Mouse (Mus musculus) heart, postnatal 0 days (tissue): ENCODE data around the gene Grin2a. TPM values are rescaled to one million over a fixed set of nuclear protein-coding genes. Genes with fewer than 3 reads are reported as not detected.

Experiments used
- ATAC-seq: fragments of 200-750 bp; cut with Nextera tagmentation; 2 replicates; pipeline ENCODE4 v1.8.0; 2017; ENCODE audit warnings: low read depth, moderate number of reproducible peaks, moderate library complexity; ENCODE audit not compliant: insufficient read depth
- DNase-seq: peaks from one replicate; pipeline ENCODE4 v3.0.0-alpha.2; 2016; ENCODE audit warnings: low spot score
- H3K27ac ChIP-seq: fragments of 300-500 bp; sonication (generic); 2 replicates; pipeline ENCODE4 v1.5.1; 2014; ENCODE audit warnings: low read depth, mild to moderate bottlenecking
- H3K27me3 ChIP-seq: fragments of 300-500 bp; sonication (generic); 2 replicates; pipeline ENCODE4 v1.6.1; 2014; ENCODE audit warnings: low read length, mixed read lengths; ENCODE audit not compliant: control insufficient read depth, insufficient read depth
- H3K36me3 ChIP-seq: fragments of 300-500 bp; sonication (generic); replicated peaks from 2 replicates; pipeline ENCODE4 v1.6.1; 2014; ENCODE audit warnings: low read length, mixed read lengths; ENCODE audit not compliant: control insufficient read depth, insufficient read depth
- H3K4me1 ChIP-seq: fragments of 300-500 bp; sonication (generic); 2 replicates; pipeline ENCODE4 v1.6.1; 2014; ENCODE audit warnings: antibody characterized with exemption; ENCODE audit not compliant: control insufficient read depth, insufficient read depth
- H3K4me2 ChIP-seq: fragments of 300-500 bp; sonication (generic); 2 replicates; pipeline ENCODE4 v1.6.1; 2014; ENCODE audit warnings: low read depth, mild to moderate bottlenecking, low read length, moderate library complexity
- H3K4me3 ChIP-seq: fragments of 300-500 bp; sonication (generic); 2 replicates; pipeline ENCODE4 v1.5.1; 2014; ENCODE audit warnings: low read depth, low read length
- H3K9ac ChIP-seq: fragments of 300-500 bp; sonication (generic); replicated peaks from 2 replicates; pipeline ENCODE4 v1.6.1; 2014; ENCODE audit warnings: low read depth, low read length, mixed read lengths
- H3K9me3 ChIP-seq: fragments of 300-500 bp; sonication (generic); replicated peaks from 2 replicates; pipeline ENCODE4 v1.6.1; 2016; ENCODE audit warnings: low read length; ENCODE audit not compliant: control insufficient read depth
- CTCF ChIP-seq: IDR thresholded peaks from 2 replicates; pipeline ENCODE4 v1.5.1; 2016; ENCODE audit warnings: antibody characterized with exemption, control low read depth, low read depth
- EP300 ChIP-seq: IDR thresholded peaks from 2 replicates; pipeline ENCODE4 v1.6.1; 2016; ENCODE audit warnings: antibody characterized with exemption, low read depth
- WGBS: fragments of 180-500 bp; shearing (Covaris S2); extraction: QIAGEN DNeasy Blood & Tissue Kit; methylation state at CpG from one replicate; pipeline ENCODE4 v1.1.7; 2014; 5-methylcytosine and 5-hydroxymethylcytosine counted together
- polyA plus RNA-seq: library from polyadenylated mRNA; unstranded; fragments of >200 nt; fragmentation: Nextera tagmentation; extraction: Ambion mirVana; gene quantifications from 2 replicates; pipeline ENCODE4 v1.2.1, GENCODE M21; 2015
- total RNA-seq: library from RNA; depleted of rRNA; stranded (reverse); fragments of >200 nt; gene quantifications from 2 replicates; pipeline ENCODE4 v1.2.3, GENCODE M21; 2014; ENCODE audit warnings: low replicate concordance

Gene Grin2a
- total and polyA plus RNA-seq, 2 experiments from 2014 or later, result 0.15 to 0.38 TPM

DNA sequence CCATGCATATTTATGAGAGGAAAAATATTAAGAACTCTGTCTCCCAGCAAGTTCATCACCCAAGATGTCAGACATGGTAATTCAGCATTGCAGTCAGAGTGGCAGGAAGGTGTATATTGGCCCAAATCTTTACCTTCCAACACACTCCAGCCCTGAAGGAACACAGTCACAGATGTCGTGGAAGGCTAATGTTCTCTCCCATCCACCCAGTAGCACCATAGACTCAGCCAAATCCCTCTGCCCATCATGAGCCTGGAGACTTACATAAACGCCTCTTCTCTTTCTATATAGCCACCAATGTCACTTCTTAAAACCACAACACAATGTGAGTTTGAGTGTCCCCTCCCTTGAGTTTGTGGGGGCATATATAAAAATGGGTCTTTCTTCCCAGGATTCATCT lies 406.2 kb downstream of the Grin2a start:
- Histone ChIP-seq H3K4me2 (no peak overlapping the region), H3K36me3 (no peaks in the 10 kb centered on the region), H3K27me3 (no peaks in the 10 kb centered on the region), H3K9ac (no peak overlapping the region), H3K4me1 (no peaks in the 10 kb centered on the region), H3K27ac (no peak overlapping the region), H3K9me3 (no peaks in the 10 kb centered on the region), H3K4me3 (no peak overlapping the region)
- no peak for ATAC-seq
- WGBS, result 59% methylated on average over 2 of the region's 2 CpGs
- no peak for DNase-seq
- TF ChIP-seq CTCF (no peak), EP300 (no peak)

DNA sequence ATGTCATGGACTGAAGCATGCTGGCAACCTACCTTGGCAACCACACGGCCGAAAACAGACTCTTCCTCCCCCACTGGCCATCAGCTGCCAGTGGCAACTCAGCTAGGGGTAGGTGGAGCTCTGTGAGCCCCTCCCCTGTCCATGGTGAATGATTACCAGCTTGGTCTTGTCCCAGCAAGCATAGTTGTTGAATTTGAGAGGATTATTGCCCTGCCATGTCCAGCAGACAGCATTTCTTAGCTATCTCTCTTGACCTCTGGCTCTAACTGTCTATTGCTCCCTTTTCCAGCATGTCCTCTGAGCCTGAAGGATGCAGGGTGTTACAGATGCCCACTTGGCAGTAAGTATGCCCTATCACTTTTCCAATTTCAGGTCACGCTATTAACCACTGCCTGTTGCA lies 406.9 kb downstream of the Grin2a start:
- Histone ChIP-seq H3K9ac (no peak overlapping the region), H3K36me3 (no peaks in the 10 kb centered on the region), H3K27me3 (no peaks in the 10 kb centered on the region), H3K9me3 (no peaks in the 10 kb centered on the region), H3K4me1 (no peaks in the 10 kb centered on the region), H3K4me3 (no peak overlapping the region), H3K4me2 (no peak overlapping the region), H3K27ac (no peak overlapping the region)
- DNase-seq, result no peak
- 55% methylated on average over 3 of the region's 3 CpGs for WGBS
- ATAC-seq, result no peak
- TF ChIP-seq EP300 (no peak), CTCF (no peak)

DNA sequence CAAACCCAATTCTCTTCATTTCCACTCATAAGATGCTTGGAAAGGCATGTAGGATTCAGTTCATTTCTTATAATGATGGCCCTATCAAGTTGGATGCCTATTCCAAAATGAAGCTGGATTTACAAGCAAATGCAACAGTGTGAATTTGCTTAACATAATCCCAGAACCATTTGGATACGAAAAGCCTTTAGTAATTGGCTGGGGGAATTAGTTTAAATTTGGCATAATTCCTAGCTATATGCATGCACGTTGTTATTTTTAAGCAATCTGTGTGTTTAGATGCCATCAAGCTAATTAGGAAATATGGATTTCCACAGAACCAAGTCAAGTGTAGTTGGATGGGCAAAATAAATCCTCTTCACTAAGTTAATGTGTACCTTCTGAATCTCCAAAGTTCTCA lies 411.4 kb downstream of the Grin2a start:
- Histone ChIP-seq H3K9ac (no peak overlapping the region), H3K4me2 (no peak overlapping the region), H3K4me1 (no peaks in the 10 kb centered on the region), H3K36me3 (no peaks in the 10 kb centered on the region), H3K27me3 (no peaks in the 10 kb centered on the region), H3K4me3 (no peak overlapping the region), H3K9me3 (no peaks in the 10 kb centered on the region), H3K27ac (no peak overlapping the region)
- ATAC-seq, result no peak
- WGBS, result 70% methylated on average over 2 of the region's 2 CpGs
- TF ChIP-seq CTCF, result no peak
- no peak for TF ChIP-seq EP300
- no peak for DNase-seq

DNA sequence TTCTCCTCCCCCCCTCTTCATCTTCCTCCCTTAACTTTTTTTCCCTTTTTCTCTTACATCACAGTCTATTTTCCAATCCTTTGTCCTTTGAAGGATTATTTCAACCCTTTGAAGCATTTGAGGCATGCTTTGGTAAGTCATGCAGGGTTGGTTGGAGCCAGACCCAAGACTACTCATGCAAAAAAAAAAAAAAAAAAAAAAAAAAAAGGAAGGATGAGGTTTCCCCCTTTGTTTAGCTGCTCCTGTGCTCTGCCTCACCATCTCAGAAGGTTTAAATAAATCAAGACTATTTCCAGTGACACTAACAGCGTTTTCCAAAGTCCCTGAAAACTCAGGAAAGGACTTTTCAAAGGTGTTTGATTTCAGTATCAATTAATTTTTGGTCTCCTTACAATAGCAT lies 423.6 kb downstream of the Grin2a start:
- Histone ChIP-seq H3K36me3 (no peaks in the 10 kb centered on the region), H3K27ac (no peak overlapping the region), H3K4me2 (no peak overlapping the region), H3K9me3 (no peaks in the 10 kb centered on the region), H3K4me1 (no peaks in the 10 kb centered on the region), H3K4me3 (no peak overlapping the region), H3K27me3 (no peaks in the 10 kb centered on the region), H3K9ac (no peak overlapping the region)
- ATAC-seq (no peak), DNase-seq (no peak)
- TF ChIP-seq CTCF, result no peak
- no peak for TF ChIP-seq EP300
- WGBS, result 62% methylated on average over 1 of the region's 1 CpGs

DNA sequence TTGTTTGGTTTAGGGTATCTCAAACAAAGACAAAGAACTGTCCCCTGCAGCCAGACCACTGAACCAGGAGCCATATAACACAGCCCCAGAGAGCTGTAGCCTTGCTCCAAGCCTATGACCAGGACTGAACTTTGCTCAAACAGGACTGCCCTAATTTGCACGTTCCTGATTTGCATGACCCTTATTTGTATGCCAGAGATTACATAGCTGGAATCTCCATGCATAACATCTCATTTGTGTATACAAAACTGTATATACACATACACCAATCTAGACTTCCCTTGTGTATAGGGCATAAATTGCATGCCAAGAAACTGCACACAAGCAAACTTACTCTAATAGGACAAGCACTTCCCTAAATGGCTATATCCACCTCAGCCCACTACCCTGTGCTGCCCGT lies 428.1 kb downstream of the Grin2a start:
- no peak for ATAC-seq
- no peak overlapping the region for H3K27ac ChIP-seq
- H3K4me3 ChIP-seq, result no peak overlapping the region
- no peak for DNase-seq
- H3K27me3 ChIP-seq, result no peaks in the 10 kb centered on the region
- no peaks in the 10 kb centered on the region for H3K9me3 ChIP-seq
- TF ChIP-seq CTCF, result no peak
- TF ChIP-seq EP300, result no peak
- H3K4me1 ChIP-seq, result no peaks in the 10 kb centered on the region
- no peak overlapping the region for H3K9ac ChIP-seq
- no peak overlapping the region for H3K4me2 ChIP-seq
- 37% methylated on average over 2 of the region's 2 CpGs for WGBS
- no peaks in the 10 kb centered on the region for H3K36me3 ChIP-seq

DNA sequence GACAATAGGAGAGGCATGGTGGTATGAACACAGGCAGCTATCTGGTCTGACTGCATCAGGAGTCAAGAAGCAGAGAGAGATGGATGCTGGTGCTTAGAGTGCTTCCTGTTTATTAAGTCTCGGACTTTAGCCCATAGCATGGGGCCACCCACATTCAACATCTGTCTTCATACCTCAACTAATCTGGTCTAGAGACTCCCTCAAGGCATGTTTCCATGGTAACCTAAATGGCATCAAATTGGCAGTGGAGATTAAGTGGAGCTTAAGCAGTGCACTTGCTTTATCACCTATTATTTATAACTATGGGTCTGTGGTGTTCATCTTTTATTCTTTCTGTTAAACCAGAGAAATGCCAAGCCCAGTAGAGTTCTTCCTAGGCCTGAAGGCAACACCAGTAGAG lies 433.5 kb downstream of the Grin2a start:
- no peaks in the 10 kb centered on the region for H3K36me3 ChIP-seq
- H3K9ac ChIP-seq, result no peak overlapping the region
- no peak overlapping the region for H3K4me2 ChIP-seq
- H3K27ac ChIP-seq, result no peak overlapping the region
- H3K9me3 ChIP-seq, result no peaks in the 10 kb centered on the region
- ATAC-seq, result no peak
- DNase-seq, result no peak
- no peak for TF ChIP-seq EP300
- H3K4me3 ChIP-seq, result no peak overlapping the region
- WGBS, result 46% methylated on average over 1 of the region's 1 CpGs
- H3K27me3 ChIP-seq, result no peaks in the 10 kb centered on the region
- no peaks in the 10 kb centered on the region for H3K4me1 ChIP-seq
